In genomic region chr4:130872414-130872813, GRCm38 (mm10) we compare ENCODE assay signal across 27 mouse cellular contexts. TPM values are rescaled to one million over a fixed set of nuclear protein-coding genes. Genes with fewer than 3 reads are reported as not detected.
A peak's percentile ranks its signal among the peaks of the same experiment; 100 is the strongest.
DNase-seq lines count a peak whose midpoint lies in the region; ATAC-seq and TF ChIP-seq lines count a peak whose summit lies in the region.
"Had no signal": no experiment of that assay in that cellular context is flagged by ENCODE, and none has a peak within 500 bp of the region (broad histone marks: within the 10 kb centered on the region; RNA-seq: fewer than 3 reads in every experiment).

No protein-coding gene starts in this region.

- 35% methylated on average over 11 of the region's 11 CpGs for WGBS in midbrain, embryonic 10.5 days
- WGBS in midbrain, embryonic 11.5 days, result 33% methylated on average over 11 of the region's 11 CpGs
- WGBS in hindbrain, embryonic 13.5 days, result 28% methylated on average over 11 of the region's 11 CpGs
- WGBS in hindbrain, postnatal 0 days, result 31% methylated on average over 11 of the region's 11 CpGs
- 17% methylated on average over 11 of the region's 11 CpGs for WGBS in midbrain, embryonic 16.5 days

- H3K27me3 ChIP-seq in midbrain, embryonic 10.5 days (ENCODE audit: low read depth, poor library complexity, severe bottlenecking), result peaks cover 66% of the 10 kb centered on the region
- peaks cover 2% of the 10 kb centered on the region for H3K27me3 ChIP-seq in midbrain, embryonic 11.5 days (ENCODE audit: control insufficient read depth, insufficient read depth, low read length)
- H3K27me3 ChIP-seq in hindbrain, embryonic 13.5 days, result peaks cover 64% of the 10 kb centered on the region
- no peaks in the 10 kb centered on the region for H3K27me3 ChIP-seq in hindbrain, postnatal 0 days (ENCODE audit: insufficient read depth, low read length)
- H3K27me3 ChIP-seq in midbrain, embryonic 16.5 days (ENCODE audit: control insufficient read depth, insufficient read depth, low read depth, low read length), result no peaks in the 10 kb centered on the region

- no peak overlapping the region for H3K4me3 ChIP-seq in midbrain, embryonic 10.5 days
- H3K4me3 ChIP-seq in midbrain, embryonic 11.5 days (ENCODE audit: low read depth, low read length), result no peak overlapping the region
- no peak overlapping the region for H3K4me3 ChIP-seq in hindbrain, embryonic 13.5 days
- H3K4me3 ChIP-seq in hindbrain, postnatal 0 days (ENCODE audit: low read length), result no peak overlapping the region
- no peak overlapping the region for H3K4me3 ChIP-seq in midbrain, embryonic 16.5 days (ENCODE audit: low read depth, low read length)
- H3K4me3 ChIP-seq: embryonic facial prominence, embryonic 10.5 days; embryonic facial prominence, embryonic 15.5 days; gastrocnemius, adult 2 months; kidney, embryonic 15.5 days; limb, embryonic 13.5 days; lung, embryonic 15.5 days had no signal

- H3K27ac ChIP-seq in midbrain, embryonic 10.5 days (replicated peaks), result peak overlapping the region; percentile 28; the same call in 1 of the 2 replicates
- H3K27ac ChIP-seq in midbrain, embryonic 11.5 days (ENCODE audit: low read depth, low read length), result no peak overlapping the region; the same call in 1 of the 2 replicates
- H3K27ac ChIP-seq in hindbrain, embryonic 13.5 days, result peak overlapping the region; percentile 85
- peak overlapping the region; percentile 65 for H3K27ac ChIP-seq in hindbrain, postnatal 0 days
- peak overlapping the region; percentile 72 for H3K27ac ChIP-seq in midbrain, embryonic 16.5 days (ENCODE audit: low read length)
- H3K27ac ChIP-seq: embryonic facial prominence, embryonic 10.5 days; embryonic facial prominence, embryonic 15.5 days; gastrocnemius, adult 2 months; kidney, embryonic 15.5 days; limb, embryonic 13.5 days; lung, embryonic 15.5 days had no signal

- H3K4me1 ChIP-seq in midbrain, embryonic 10.5 days, result peaks cover 37% of the 10 kb centered on the region
- H3K4me1 ChIP-seq in midbrain, embryonic 11.5 days (ENCODE audit: control insufficient read depth, insufficient read depth, low read length), result peaks cover 7% of the 10 kb centered on the region; the same call in 1 of the 2 replicates
- peaks cover 45% of the 10 kb centered on the region for H3K4me1 ChIP-seq in hindbrain, embryonic 13.5 days (replicated peaks)
- H3K4me1 ChIP-seq in hindbrain, postnatal 0 days (ENCODE audit: insufficient read depth, low read length), result peaks cover 16% of the 10 kb centered on the region
- peaks cover 19% of the 10 kb centered on the region for H3K4me1 ChIP-seq in midbrain, embryonic 16.5 days (ENCODE audit: control insufficient read depth, insufficient read depth, low read length)

- H3K36me3 ChIP-seq in midbrain, embryonic 10.5 days, result no peaks in the 10 kb centered on the region
- no peaks in the 10 kb centered on the region for H3K36me3 ChIP-seq in midbrain, embryonic 11.5 days (ENCODE audit: control insufficient read depth, insufficient read depth, low read length)
- no peaks in the 10 kb centered on the region for H3K36me3 ChIP-seq in hindbrain, embryonic 13.5 days
- no peaks in the 10 kb centered on the region for H3K36me3 ChIP-seq in hindbrain, postnatal 0 days (ENCODE audit: insufficient read depth, low read length)
- no peaks in the 10 kb centered on the region for H3K36me3 ChIP-seq in midbrain, embryonic 16.5 days (ENCODE audit: control insufficient read depth, insufficient read depth, low read length)
- H3K36me3 ChIP-seq: embryonic facial prominence, embryonic 10.5 days; embryonic facial prominence, embryonic 15.5 days; kidney, embryonic 15.5 days; limb, embryonic 13.5 days; lung, embryonic 15.5 days had no signal

- no peak; the same call in 1 of the 2 replicates for ATAC-seq in midbrain, embryonic 11.5 days (ENCODE audit: low FRiP score)
- ATAC-seq in hindbrain, embryonic 13.5 days (ENCODE audit: low FRiP score), result 0 out of 2 replicates have a peak, but pooled peaks have one; percentile 25
- no peak for ATAC-seq in hindbrain, postnatal 0 days
- ATAC-seq in midbrain, embryonic 16.5 days, result no peak
- no peak for ATAC-seq in megakaryocyte-erythroid progenitor cell, adult 5-6 weeks (replicated peaks; ENCODE audit: low FRiP score, low TSS enrichment, poor library complexity, severe bottlenecking)
- ATAC-seq: forebrain, embryonic 14.5 days had no signal

- H3K4me2 ChIP-seq in midbrain, embryonic 11.5 days, result no peak overlapping the region
- no peak overlapping the region for H3K4me2 ChIP-seq in hindbrain, embryonic 13.5 days
- no peak overlapping the region for H3K4me2 ChIP-seq in hindbrain, postnatal 0 days (ENCODE audit: low read depth, low read length)
- no peak overlapping the region for H3K4me2 ChIP-seq in midbrain, embryonic 16.5 days (ENCODE audit: low read length)
- H3K4me2 ChIP-seq: embryonic facial prominence, embryonic 15.5 days; heart, embryonic 11.5 days; kidney, embryonic 15.5 days; limb, embryonic 13.5 days; liver, embryonic 11.5 days; lung, embryonic 15.5 days had no signal

- no peaks in the 10 kb centered on the region for H3K9me3 ChIP-seq in midbrain, embryonic 10.5 days (replicated peaks)
- no peaks in the 10 kb centered on the region for H3K9me3 ChIP-seq in midbrain, embryonic 11.5 days (ENCODE audit: control insufficient read depth, low read length)
- H3K9me3 ChIP-seq in hindbrain, embryonic 13.5 days, result no peaks in the 10 kb centered on the region
- no peaks in the 10 kb centered on the region for H3K9me3 ChIP-seq in hindbrain, postnatal 0 days (ENCODE audit: low read length)
- H3K9me3 ChIP-seq in midbrain, embryonic 16.5 days (replicated peaks; ENCODE audit: control insufficient read depth, low read length, poor library complexity, severe bottlenecking), result no peaks in the 10 kb centered on the region
- H3K9me3 ChIP-seq: embryonic facial prominence, embryonic 10.5 days; embryonic facial prominence, embryonic 15.5 days; kidney, embryonic 15.5 days; limb, embryonic 13.5 days; lung, embryonic 15.5 days had no signal

- no peak for DNase-seq in midbrain, embryonic 10.5 days (ENCODE audit: low spot score)
- no peak for DNase-seq in midbrain, embryonic 11.5 days (ENCODE audit: low spot score, missing footprints)
- DNase-seq in hindbrain, postnatal 0 days (ENCODE audit: low spot score), result peak; percentile 44
- DNase-seq in B cell, adult 2 months, result no peak
- no peak for DNase-seq in thymus, postnatal 36 days
- DNase-seq: adrenal gland, postnatal 25 days; cerebellum, adult 18-20 months; cerebellum, postnatal 14 days; gastrocnemius, adult 2 months; gastrocnemius, postnatal 36 days; heart, adult 18-20 months; heart, postnatal 36 days; kidney, adult 18-20 months; kidney, postnatal 25 days; lung, postnatal 36 days; thymus, adult 2 months had no signal

- no peak overlapping the region for H3K9ac ChIP-seq in midbrain, embryonic 11.5 days (ENCODE audit: low read length)
- no peak overlapping the region for H3K9ac ChIP-seq in hindbrain, embryonic 13.5 days
- H3K9ac ChIP-seq in hindbrain, postnatal 0 days (replicated peaks; ENCODE audit: low read length), result peak overlapping the region; percentile 21; the same call in 1 of the 2 replicates
- peak overlapping the region; percentile 40; the same call in 1 of the 2 replicates for H3K9ac ChIP-seq in midbrain, embryonic 16.5 days (ENCODE audit: low read depth, low read length)
- H3K9ac ChIP-seq: embryonic facial prominence, embryonic 15.5 days; kidney, embryonic 15.5 days; limb, embryonic 13.5 days; lung, embryonic 15.5 days had no signal

- no peak for TF ChIP-seq CTCF in hindbrain, postnatal 0 days (IDR thresholded peaks at IDR 0.05; ENCODE audit: low read depth)

RNA-seq across cellular contexts. Expression of gene Laptm5, which starts 40.5 kb away (rescaled TPM):
- 16.7 and 22.9 TPM in 2 replicates for polyA plus RNA-seq in midbrain, embryonic 10.5 days (2016; fragmentation: Nextera tagmentation; extraction: Ambion mirVana)
- polyA plus RNA-seq in midbrain, embryonic 11.5 days (2014; fragmentation: Nextera tagmentation; extraction: Ambion mirVana), result 22.0 and 27.3 TPM in 2 replicates
- 29.4 and 31.4 TPM in 2 replicates for polyA plus RNA-seq in hindbrain, embryonic 13.5 days (2015; fragmentation: Nextera tagmentation; extraction: Ambion mirVana)
- 42.8 and 71.4 TPM in 2 replicates for total RNA-seq in hindbrain, postnatal 0 days (2014; rRNA removed)
- polyA plus RNA-seq in hindbrain, postnatal 0 days (2015; fragmentation: Nextera tagmentation; extraction: Ambion mirVana), result 40.8 and 43.1 TPM in 2 replicates
- polyA plus RNA-seq in midbrain, embryonic 16.5 days (2015; fragmentation: Nextera tagmentation; extraction: Ambion mirVana), result 22.0 and 22.3 TPM in 2 replicates
- total RNA-seq in megakaryocyte-erythroid progenitor cell, adult 5-6 weeks (2014; fragmentation: Nextera tagmentation), result 111 and 132 TPM in 2 replicates
- 33.5 and 41.8 TPM in 2 replicates for total RNA-seq in megakaryocyte-erythroid progenitor cell, adult 5-6 weeks (2017)

Comparison
In these comparisons a context has a peak if more than half of its experiments do, and no peak if none do; other contexts are left out.
1. H3K9ac ChIP-seq: peak in hindbrain, postnatal 0 days (single experiment) and midbrain, embryonic 16.5 days (single experiment); none in midbrain, embryonic 11.5 days (single experiment) and hindbrain, embryonic 13.5 days (single experiment).